ENCODE assay signal across 31 mouse cellular contexts in genomic region chr10:52430953-52431352, GRCm38 (mm10). TPM values are rescaled to one million over a fixed set of nuclear protein-coding genes. Genes with fewer than 3 reads are reported as not detected.
"Had no signal": no experiment of that assay in that cellular context is flagged by ENCODE, and none has a peak within 500 bp of the region (broad histone marks: within the 10 kb centered on the region; RNA-seq: fewer than 3 reads in every experiment).

No protein-coding gene starts in this region.

- H3K4me1 ChIP-seq: embryonic facial prominence, embryonic 12.5 days; embryonic facial prominence, embryonic 15.5 days had no signal

- H3K4me2 ChIP-seq: embryonic facial prominence, embryonic 12.5 days; embryonic facial prominence, embryonic 13.5 days; embryonic facial prominence, embryonic 15.5 days; forebrain, embryonic 12.5 days; forebrain, embryonic 13.5 days; forebrain, embryonic 15.5 days had no signal

- H3K27me3 ChIP-seq: embryonic facial prominence, embryonic 12.5 days; embryonic facial prominence, embryonic 13.5 days; embryonic facial prominence, embryonic 15.5 days; forebrain, embryonic 12.5 days; forebrain, embryonic 13.5 days; forebrain, embryonic 15.5 days had no signal

- ATAC-seq: forebrain, embryonic 13.5 days; forebrain, embryonic 14.5 days; forebrain, embryonic 15.5 days; forebrain, embryonic 16.5 days; forebrain, postnatal 0 days had no signal

- H3K9me3 ChIP-seq: embryonic facial prominence, embryonic 12.5 days; embryonic facial prominence, embryonic 13.5 days; embryonic facial prominence, embryonic 15.5 days; forebrain, embryonic 10.5 days; forebrain, embryonic 12.5 days; forebrain, embryonic 13.5 days; forebrain, embryonic 15.5 days had no signal

- H3K27ac ChIP-seq: embryonic facial prominence, embryonic 12.5 days; embryonic facial prominence, embryonic 13.5 days; embryonic facial prominence, embryonic 15.5 days; forebrain, embryonic 10.5 days; forebrain, embryonic 12.5 days; forebrain, embryonic 13.5 days; forebrain, embryonic 15.5 days; gastrocnemius, adult 2 months; heart, adult 2 months had no signal

- H3K4me3 ChIP-seq: embryonic facial prominence, embryonic 12.5 days; embryonic facial prominence, embryonic 13.5 days; embryonic facial prominence, embryonic 15.5 days; erythroblast, embryonic 14.5 days; forebrain, embryonic 10.5 days; forebrain, embryonic 12.5 days; forebrain, embryonic 13.5 days; forebrain, embryonic 15.5 days; gastrocnemius, adult 2 months; heart, adult 2 months had no signal

- DNase-seq: cerebellum, adult 18-20 months; cerebellum, adult 2 months; cerebellum, adult 8-10 months; cerebellum, adult 9-10 months; cerebellum, adult 9-11 months; cerebellum, postnatal 10 days; cerebellum, postnatal 14 days; cerebellum, postnatal 25 days; cerebellum, postnatal 36 days; embryo, embryonic 11 days; forebrain, postnatal 0 days; gastrocnemius, adult 2 months; gastrocnemius, postnatal 10 days; gastrocnemius, postnatal 14 days; gastrocnemius, postnatal 25 days; gastrocnemius, postnatal 36 days; heart, adult 2 months had no signal

- H3K9ac ChIP-seq: embryonic facial prominence, embryonic 12.5 days; embryonic facial prominence, embryonic 13.5 days; embryonic facial prominence, embryonic 15.5 days; forebrain, embryonic 12.5 days; forebrain, embryonic 13.5 days; forebrain, embryonic 15.5 days; forebrain, postnatal 0 days had no signal

RNA-seq across cellular contexts. Expression of gene Nepn, which starts 42.2 kb away (rescaled TPM):
- total RNA-seq: common myeloid progenitor, adult 5-6 weeks; forebrain, postnatal 0 days; gastrocnemius, adult 2 months; gastrocnemius, postnatal 10 days; gastrocnemius, postnatal 14 days; granulocyte monocyte progenitor cell, adult 5-6 weeks had no signal
- polyA plus RNA-seq: embryonic facial prominence, embryonic 13.5 days; embryonic facial prominence, embryonic 14.5 days; embryonic facial prominence, embryonic 15.5 days; erythroblast, embryonic 14.5 days; forebrain, embryonic 10.5 days; forebrain, embryonic 11.5 days; forebrain, embryonic 12.5 days; forebrain, embryonic 13.5 days; forebrain, embryonic 14.5 days; forebrain, embryonic 15.5 days; forebrain, embryonic 16.5 days; forebrain, postnatal 0 days had no signal
